Mouse (Mus musculus): ENCODE measurements around the gene Sh3rf3.

DNA sequence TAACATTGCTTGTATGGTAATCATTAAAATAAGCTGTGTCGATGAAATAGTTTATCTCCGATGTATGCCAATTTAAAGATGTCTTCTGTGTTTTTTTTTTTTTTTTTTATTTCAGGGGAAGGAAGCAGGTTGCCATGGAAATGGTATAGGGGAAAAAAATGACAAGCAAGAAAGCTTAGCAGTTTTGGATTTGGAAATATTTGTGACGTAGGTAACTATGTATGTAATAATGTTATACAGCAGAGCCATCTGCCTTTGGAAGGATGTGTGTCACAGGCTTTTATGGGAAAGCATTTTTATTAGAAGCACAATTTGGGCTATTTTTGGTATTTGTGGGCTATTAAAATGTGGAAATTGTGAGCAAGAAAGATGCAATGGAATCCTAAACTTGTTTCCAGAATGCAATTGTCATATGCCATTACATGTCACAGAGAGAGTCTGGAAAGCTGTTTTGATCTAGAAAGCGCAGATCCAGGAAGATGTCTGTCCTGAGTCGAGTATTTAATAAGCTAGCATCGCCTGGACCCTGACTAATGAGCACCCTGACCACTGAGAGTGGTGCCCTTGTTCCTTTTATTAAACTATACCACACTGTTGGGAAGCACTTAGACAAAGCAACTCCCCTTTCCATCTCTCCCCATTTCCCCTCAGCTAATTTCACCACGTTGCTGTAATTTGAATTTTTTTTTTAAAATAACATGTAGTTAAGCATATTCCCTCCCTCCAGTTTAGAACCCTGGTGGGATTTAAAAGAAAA is 58.8 kb downstream of the Sh3rf3 start:
- TF ChIP-seq EP300 (optimal IDR thresholded peaks at IDR 0.05) (no peak), CTCF (IDR thresholded peaks at IDR 0.05; ENCODE audit: low read depth) (no peak)
